Mouse (Mus musculus): ENCODE results near the gene Lag3. TPM values are rescaled to one million over a fixed set of nuclear protein-coding genes. Genes with fewer than 3 reads are reported as not detected.

The Lag3 gene
- polyA plus RNA-seq, 1 experiment from 2014 or later, result 1.9 TPM

GRCm38 (mm10) chr6:124865766-124866362 is 45.6 kb downstream of the Lag3 start:
- Histone ChIP-seq H3K27ac (ENCODE audit: low read length) (no peak overlapping the region), H3K36me3 (ENCODE audit: control insufficient read depth, insufficient read depth, low read length) (no peaks in the 10 kb centered on the region), H3K4me2 (ENCODE audit: low read depth, low read length) (no peak overlapping the region), H3K9me3 (ENCODE audit: control insufficient read depth, low read length) (no peaks in the 10 kb centered on the region), H3K4me1 (ENCODE audit: control insufficient read depth, insufficient read depth, low read length) (peaks cover 11% of the 10 kb centered on the region), H3K9ac (ENCODE audit: low read depth, low read length) (no peak overlapping the region), H3K27me3 (replicated peaks; ENCODE audit: control insufficient read depth, insufficient read depth, low read length) (peaks cover 9% of the 10 kb centered on the region; the same call in 1 of the 2 replicates), H3K4me3 (ENCODE audit: low read length) (no peak overlapping the region)
- ATAC-seq, result no peak
- WGBS, result 48% methylated on average over 18 of the region's 18 CpGs

GRCm38 (mm10) chr6:124863658-124864298 is 47.7 kb downstream of the Lag3 start, which contains the start of gene Gpr162:
TSS of gene Gpr162 (minus strand) at chr6:124863983.
- Histone ChIP-seq H3K36me3 (ENCODE audit: control insufficient read depth, insufficient read depth, low read length) (no peaks in the 10 kb centered on the region), H3K4me3 (ENCODE audit: low read length) (peak within 1 kb of the TSS; percentile 62), H3K4me1 (ENCODE audit: control insufficient read depth, insufficient read depth, low read length) (peaks cover 11% of the 10 kb centered on the region), H3K27ac (ENCODE audit: low read length) (no peak within 1 kb of the TSS), H3K9me3 (ENCODE audit: control insufficient read depth, low read length) (no peaks in the 10 kb centered on the region), H3K9ac (ENCODE audit: low read depth, low read length) (peak within 1 kb of the TSS; percentile 77), H3K4me2 (ENCODE audit: low read depth, low read length) (peak within 1 kb of the TSS; percentile 99), H3K27me3 (replicated peaks; ENCODE audit: control insufficient read depth, insufficient read depth, low read length) (peaks cover 16% of the 10 kb centered on the region; the same call in 1 of the 2 replicates)
- peak; percentile 81 for ATAC-seq
- under 1% methylated on average over 37 of the region's 43 CpGs for WGBS

DNA sequence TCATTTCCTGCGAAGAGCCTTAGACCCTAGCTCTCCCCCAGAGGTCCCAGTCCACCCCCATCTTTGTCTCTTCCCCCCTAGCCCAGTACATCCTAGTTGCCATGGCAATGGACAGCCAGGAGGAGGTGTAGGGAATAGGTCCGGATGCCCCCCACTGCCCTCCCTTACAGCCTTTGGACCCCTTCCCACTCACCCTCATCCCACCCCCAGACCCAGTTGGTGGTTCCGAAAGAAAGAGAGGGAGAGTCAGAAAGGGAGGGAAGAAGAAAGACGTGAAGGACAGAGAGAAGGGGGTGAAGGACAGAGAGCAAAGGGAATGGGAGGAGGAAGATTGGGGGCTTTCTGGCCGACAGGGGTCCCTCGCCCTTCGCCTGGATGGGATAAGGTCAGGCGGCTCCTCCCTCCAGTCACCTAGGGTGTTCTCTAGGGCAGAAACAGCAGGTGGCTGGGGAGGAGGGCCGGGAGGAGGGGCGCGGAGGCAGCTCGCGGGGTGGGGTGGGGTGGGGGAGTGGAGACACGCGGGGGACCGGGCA is 48.3 kb downstream of the Lag3 start:
- H3K36me3 ChIP-seq (ENCODE audit: control insufficient read depth, insufficient read depth, low read length), result no peaks in the 10 kb centered on the region
- peak overlapping the region; percentile 62 for H3K4me3 ChIP-seq (ENCODE audit: low read length)
- WGBS, result 3% methylated on average over 11 of the region's 16 CpGs
- H3K9me3 ChIP-seq (ENCODE audit: control insufficient read depth, low read length), result no peaks in the 10 kb centered on the region
- H3K27me3 ChIP-seq (replicated peaks; ENCODE audit: control insufficient read depth, insufficient read depth, low read length), result peaks cover 16% of the 10 kb centered on the region; the same call in 1 of the 2 replicates
- no peak overlapping the region for H3K27ac ChIP-seq (ENCODE audit: low read length)
- peak overlapping the region; percentile 99 for H3K4me2 ChIP-seq (ENCODE audit: low read depth, low read length)
- ATAC-seq, result no peak; the same call in 1 of the 2 replicates
- H3K4me1 ChIP-seq (ENCODE audit: control insufficient read depth, insufficient read depth, low read length), result peaks cover 13% of the 10 kb centered on the region
- H3K9ac ChIP-seq (ENCODE audit: low read depth, low read length), result peak overlapping the region; percentile 77

- Histone ChIP-seq H3K36me3 (ENCODE audit: control insufficient read depth, insufficient read depth, low read length) (no peaks in the 10 kb centered on the region), H3K27ac (ENCODE audit: low read length) (no peak overlapping the region), H3K4me3 (ENCODE audit: low read length) (peak overlapping the region; percentile 62), H3K27me3 (replicated peaks; ENCODE audit: control insufficient read depth, insufficient read depth, low read length) (peaks cover 19% of the 10 kb centered on the region; the same call in 1 of the 2 replicates), H3K9ac (ENCODE audit: low read depth, low read length) (peak overlapping the region; percentile 77; the same call in 1 of the 2 replicates), H3K4me2 (ENCODE audit: low read depth, low read length) (peak overlapping the region; percentile 99), H3K9me3 (ENCODE audit: control insufficient read depth, low read length) (no peaks in the 10 kb centered on the region), H3K4me1 (ENCODE audit: control insufficient read depth, insufficient read depth, low read length) (peaks cover 17% of the 10 kb centered on the region)
- no peak for ATAC-seq
- WGBS, result 17% methylated on average over 8 of the region's 8 CpGs
Measured at GRCm38 (mm10) chr6:124862406-124863124, 48.9 kb downstream of the Lag3 start.

DNA sequence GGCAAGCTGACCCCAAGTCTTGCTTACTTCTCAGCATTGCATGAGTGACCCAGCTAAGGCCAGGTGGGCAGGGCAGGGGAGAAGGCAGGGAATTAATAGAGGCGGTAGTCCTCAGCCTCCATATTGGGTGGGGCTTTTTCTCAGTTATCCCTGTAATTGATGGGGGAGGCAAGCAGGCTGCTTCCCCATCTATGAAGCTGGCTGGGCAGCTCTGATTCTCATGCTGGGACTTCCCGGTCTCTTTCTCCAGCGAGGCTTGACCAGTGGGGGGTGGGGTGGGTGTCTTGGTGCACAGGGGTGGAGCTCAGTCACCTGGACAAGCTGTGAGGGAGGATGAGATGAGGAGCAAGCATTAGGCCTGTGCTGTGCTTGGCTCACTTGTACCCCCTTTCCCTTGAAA is 49.7 kb downstream of the Lag3 start:
- ATAC-seq, result no peak
- Histone ChIP-seq H3K9ac (ENCODE audit: low read depth, low read length) (no peak overlapping the region), H3K4me3 (ENCODE audit: low read length) (no peak overlapping the region), H3K27me3 (replicated peaks; ENCODE audit: control insufficient read depth, insufficient read depth, low read length) (peaks cover 20% of the 10 kb centered on the region; the same call in 1 of the 2 replicates), H3K36me3 (ENCODE audit: control insufficient read depth, insufficient read depth, low read length) (no peaks in the 10 kb centered on the region), H3K4me1 (ENCODE audit: control insufficient read depth, insufficient read depth, low read length) (peaks cover 17% of the 10 kb centered on the region), H3K27ac (ENCODE audit: low read length) (no peak overlapping the region), H3K9me3 (ENCODE audit: control insufficient read depth, low read length) (no peaks in the 10 kb centered on the region), H3K4me2 (ENCODE audit: low read depth, low read length) (no peak overlapping the region)
- WGBS, result 42% methylated on average over 3 of the region's 3 CpGs

DNA sequence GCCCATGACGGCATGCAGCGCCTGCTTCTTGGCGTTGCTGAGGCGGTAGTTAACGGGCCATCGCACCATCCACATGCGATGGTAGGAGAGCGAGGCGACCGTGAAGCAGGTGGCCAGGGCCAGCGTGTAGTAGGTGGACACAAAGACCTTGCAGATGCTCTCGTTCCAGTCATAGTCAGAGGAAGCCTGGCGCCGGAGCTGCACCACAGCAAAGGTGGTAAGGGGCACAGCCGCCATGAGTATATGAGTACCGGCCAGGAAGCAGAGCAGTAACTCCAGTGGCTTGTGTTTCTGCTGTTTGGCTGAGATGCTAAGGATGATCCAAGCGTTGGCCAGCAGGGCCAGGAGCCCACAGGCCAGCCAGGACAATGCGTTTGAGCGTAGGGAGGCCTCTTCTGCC is 50.2 kb downstream of the Lag3 start:
- 74% methylated on average over 19 of the region's 19 CpGs for WGBS
- no peak overlapping the region for H3K27ac ChIP-seq (ENCODE audit: low read length)
- no peak overlapping the region for H3K4me2 ChIP-seq (ENCODE audit: low read depth, low read length)
- ATAC-seq, result no peak
- H3K4me3 ChIP-seq (ENCODE audit: low read length), result no peak overlapping the region
- H3K27me3 ChIP-seq (replicated peaks; ENCODE audit: control insufficient read depth, insufficient read depth, low read length), result peaks cover 20% of the 10 kb centered on the region; the same call in 1 of the 2 replicates
- no peaks in the 10 kb centered on the region for H3K36me3 ChIP-seq (ENCODE audit: control insufficient read depth, insufficient read depth, low read length)
- no peaks in the 10 kb centered on the region for H3K9me3 ChIP-seq (ENCODE audit: control insufficient read depth, low read length)
- H3K9ac ChIP-seq (ENCODE audit: low read depth, low read length), result no peak overlapping the region
- H3K4me1 ChIP-seq (ENCODE audit: control insufficient read depth, insufficient read depth, low read length), result peaks cover 17% of the 10 kb centered on the region

DNA sequence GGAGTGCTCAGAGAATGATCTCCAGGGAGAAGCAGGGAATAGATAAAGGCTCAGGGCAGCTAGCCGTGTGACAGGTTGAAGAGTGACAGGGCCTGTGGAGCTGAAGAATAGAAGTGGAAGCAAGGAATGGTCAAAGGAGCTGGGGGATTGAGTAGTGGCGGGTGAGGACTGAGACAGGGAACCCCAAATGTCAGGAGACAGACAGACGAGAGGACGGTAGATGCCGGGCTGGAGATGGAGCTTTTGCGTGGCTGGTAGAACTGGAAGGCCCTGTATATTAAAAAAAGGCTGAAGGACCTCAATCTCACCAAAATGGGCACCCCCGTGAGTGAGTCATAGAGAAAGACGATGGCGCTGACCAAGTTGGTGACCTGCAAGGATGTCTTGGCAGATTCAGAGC is 51.0 kb downstream of the Lag3 start:
- H3K4me1 ChIP-seq (ENCODE audit: control insufficient read depth, insufficient read depth, low read length), result peaks cover 23% of the 10 kb centered on the region
- H3K36me3 ChIP-seq (ENCODE audit: control insufficient read depth, insufficient read depth, low read length), result no peaks in the 10 kb centered on the region
- 86% methylated on average over 9 of the region's 9 CpGs for WGBS
- ATAC-seq, result no peak
- no peaks in the 10 kb centered on the region for H3K9me3 ChIP-seq (ENCODE audit: control insufficient read depth, low read length)
- peaks cover 20% of the 10 kb centered on the region; the same call in 1 of the 2 replicates for H3K27me3 ChIP-seq (replicated peaks; ENCODE audit: control insufficient read depth, insufficient read depth, low read length)
- no peak overlapping the region for H3K4me2 ChIP-seq (ENCODE audit: low read depth, low read length)
- no peak overlapping the region for H3K4me3 ChIP-seq (ENCODE audit: low read length)
- no peak overlapping the region for H3K9ac ChIP-seq (ENCODE audit: low read depth, low read length)
- H3K27ac ChIP-seq (ENCODE audit: low read length), result no peak overlapping the region

DNA sequence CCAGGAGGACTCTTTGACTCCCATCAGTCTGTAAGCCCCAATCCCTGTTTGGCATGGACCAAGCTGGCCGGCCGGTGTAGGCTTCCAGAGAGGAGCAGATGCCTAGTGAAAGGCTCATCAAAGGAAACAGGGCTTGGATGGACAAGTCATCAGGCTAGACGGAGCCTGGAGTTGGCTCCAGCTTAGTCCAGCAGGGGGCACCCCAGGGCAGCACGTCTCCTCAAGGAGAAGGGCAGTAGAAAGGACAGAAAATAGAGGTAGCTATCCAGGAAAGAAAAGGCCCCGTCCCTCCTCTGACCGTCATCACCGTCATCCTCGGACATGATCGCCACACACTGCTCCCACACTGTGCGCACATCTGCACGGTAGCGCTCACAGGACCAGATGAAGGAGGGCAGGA is 51.8 kb downstream of the Lag3 start:
- Histone ChIP-seq H3K36me3 (ENCODE audit: control insufficient read depth, insufficient read depth, low read length) (no peaks in the 10 kb centered on the region), H3K9ac (ENCODE audit: low read depth, low read length) (peak overlapping the region; percentile 20; the same call in 1 of the 2 replicates), H3K4me1 (ENCODE audit: control insufficient read depth, insufficient read depth, low read length) (peaks cover 23% of the 10 kb centered on the region), H3K9me3 (ENCODE audit: control insufficient read depth, low read length) (no peaks in the 10 kb centered on the region), H3K4me2 (ENCODE audit: low read depth, low read length) (no peak overlapping the region), H3K27me3 (replicated peaks; ENCODE audit: control insufficient read depth, insufficient read depth, low read length) (peaks cover 18% of the 10 kb centered on the region; the same call in 1 of the 2 replicates), H3K27ac (ENCODE audit: low read length) (no peak overlapping the region), H3K4me3 (ENCODE audit: low read length) (no peak overlapping the region)
- WGBS, result 9% methylated on average over 12 of the region's 12 CpGs
- ATAC-seq, result peak; percentile 22; the same call in 1 of the 2 replicates
